Mouse (Mus musculus): ENCODE measurements around the gene Slc9a9. TPM values are rescaled to one million over a fixed set of nuclear protein-coding genes. Genes with fewer than 3 reads are reported as not detected.

Slc9a9 gene
- polyA plus RNA-seq, 1 experiment from 2014 or later, result 6.1 TPM

DNA sequence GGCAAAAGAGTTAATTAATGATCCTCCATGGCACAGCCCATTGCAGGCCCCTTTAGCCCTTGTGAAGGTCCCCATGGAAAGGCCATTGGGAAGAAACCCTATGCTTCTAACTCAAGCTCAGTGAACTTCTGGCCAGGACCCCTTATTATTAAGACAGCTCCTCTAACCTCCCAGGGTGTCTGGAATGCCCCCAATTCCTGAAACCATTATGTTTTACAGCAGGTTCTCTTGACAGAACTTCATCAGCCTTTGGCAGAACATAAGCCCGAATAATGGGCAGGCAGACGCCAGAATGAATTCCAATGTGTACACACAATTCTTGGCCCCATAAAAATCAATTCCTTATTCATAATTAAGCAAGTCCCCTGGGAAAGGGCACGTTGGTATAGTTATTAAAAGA, 256.1 kb downstream of the Slc9a9 start:
- H3K9me3 ChIP-seq, result peaks cover 3% of the 10 kb centered on the region; the same call in 1 of the 2 replicates
- H3K4me2 ChIP-seq (replicated peaks), result no peak overlapping the region
- no peak overlapping the region for H3K4me3 ChIP-seq (replicated peaks)
- H3K36me3 ChIP-seq, result no peaks in the 10 kb centered on the region
- H3K27ac ChIP-seq, result no peak overlapping the region
- ATAC-seq, result no peak
- no peak overlapping the region for H3K9ac ChIP-seq (replicated peaks)
- no peaks in the 10 kb centered on the region for H3K27me3 ChIP-seq
- H3K4me1 ChIP-seq (replicated peaks), result no peaks in the 10 kb centered on the region
- 62% methylated on average over 3 of the region's 3 CpGs for WGBS

DNA sequence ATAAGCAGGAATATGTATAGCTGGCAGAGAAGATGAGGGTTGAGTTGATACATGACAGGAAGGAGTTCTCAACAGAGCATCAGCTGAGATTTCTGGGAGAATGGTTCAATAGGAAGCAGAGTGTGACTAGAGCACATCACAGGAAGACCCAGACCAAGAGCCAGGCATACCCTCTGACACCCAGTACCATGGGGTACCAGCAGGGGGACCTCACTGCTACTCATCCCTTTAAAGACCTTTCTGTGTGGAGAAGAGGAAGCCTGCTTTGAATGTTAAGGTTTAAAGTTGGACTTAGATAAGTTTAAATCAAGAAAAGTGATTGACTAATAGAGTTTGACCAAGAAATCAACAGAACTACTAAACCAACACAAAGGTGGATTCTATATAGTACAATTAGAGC, 257.4 kb downstream of the Slc9a9 start:
- no peak overlapping the region for H3K4me2 ChIP-seq (replicated peaks)
- no peak for ATAC-seq
- no peaks in the 10 kb centered on the region for H3K27me3 ChIP-seq
- H3K36me3 ChIP-seq, result no peaks in the 10 kb centered on the region
- H3K9me3 ChIP-seq, result peaks cover 3% of the 10 kb centered on the region; the same call in 1 of the 2 replicates
- H3K4me1 ChIP-seq (replicated peaks), result no peaks in the 10 kb centered on the region
- H3K9ac ChIP-seq (replicated peaks), result no peak overlapping the region
- no peak overlapping the region for H3K4me3 ChIP-seq (replicated peaks)
- H3K27ac ChIP-seq, result no peak overlapping the region

DNA sequence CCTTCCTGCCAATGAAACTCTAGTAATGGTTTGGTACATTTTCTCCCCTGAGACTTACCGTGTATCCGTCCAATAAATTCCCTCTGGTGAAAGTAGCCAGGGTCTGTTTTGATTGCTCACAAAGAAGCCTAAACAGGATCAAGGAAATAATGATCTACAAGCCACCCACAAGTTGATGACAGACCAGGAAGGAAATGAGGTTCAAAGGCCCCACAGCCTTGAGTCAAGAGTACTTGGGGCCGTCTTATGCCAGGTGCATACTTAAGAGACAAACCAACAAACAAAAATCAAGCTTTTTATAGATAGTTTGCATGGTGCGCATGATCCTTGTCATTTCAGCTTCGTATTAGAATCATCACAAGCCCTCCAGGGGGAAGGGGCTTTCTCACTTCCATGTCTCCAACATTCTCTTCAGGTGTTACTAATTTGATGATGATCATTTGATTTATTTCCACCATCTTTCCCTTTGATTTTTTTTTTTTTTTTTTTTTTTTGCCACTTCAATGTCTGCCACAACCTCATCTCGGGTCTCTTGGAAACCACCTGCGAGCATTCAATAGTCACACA, 275.9 kb downstream of the Slc9a9 start:
- Histone ChIP-seq H3K27me3 (no peaks in the 10 kb centered on the region), H3K4me3 (replicated peaks) (no peak overlapping the region), H3K4me1 (replicated peaks) (no peaks in the 10 kb centered on the region), H3K4me2 (replicated peaks) (no peak overlapping the region), H3K36me3 (no peaks in the 10 kb centered on the region), H3K9ac (replicated peaks) (no peak overlapping the region), H3K9me3 (no peaks in the 10 kb centered on the region), H3K27ac (no peak overlapping the region)
- no peak for ATAC-seq
- WGBS, result 87% methylated on average over 7 of the region's 7 CpGs

DNA sequence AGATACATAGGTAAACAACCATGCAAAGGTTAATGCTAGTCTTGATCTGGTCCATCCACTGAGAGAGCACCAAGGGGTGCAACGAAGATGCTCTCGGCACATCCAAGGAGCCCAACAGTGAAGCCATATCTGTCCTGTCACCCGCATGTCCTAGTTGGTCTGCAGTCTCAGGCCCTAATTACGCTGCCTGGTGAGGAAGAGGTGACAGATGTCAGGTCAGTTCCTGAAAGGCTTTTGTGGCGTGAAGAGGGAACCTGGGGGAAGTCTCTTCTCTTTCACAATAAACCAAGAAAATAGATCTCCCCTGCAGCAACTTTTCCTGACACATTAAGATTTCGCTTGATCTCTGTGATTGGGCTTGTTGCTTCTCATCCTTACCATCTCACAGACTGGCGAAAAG, 277.5 kb downstream of the Slc9a9 start:
- H3K4me1 ChIP-seq (replicated peaks), result no peaks in the 10 kb centered on the region
- H3K9ac ChIP-seq (replicated peaks), result no peak overlapping the region
- no peak for ATAC-seq
- H3K4me3 ChIP-seq (replicated peaks), result no peak overlapping the region
- no peak overlapping the region for H3K27ac ChIP-seq
- no peaks in the 10 kb centered on the region for H3K27me3 ChIP-seq
- H3K36me3 ChIP-seq, result no peaks in the 10 kb centered on the region
- 0 out of 2 replicates have a peak, but pooled peaks cover 5% of the 10 kb centered on the region for H3K9me3 ChIP-seq
- no peak overlapping the region for H3K4me2 ChIP-seq (replicated peaks)
- WGBS, result 77% methylated on average over 7 of the region's 7 CpGs

DNA sequence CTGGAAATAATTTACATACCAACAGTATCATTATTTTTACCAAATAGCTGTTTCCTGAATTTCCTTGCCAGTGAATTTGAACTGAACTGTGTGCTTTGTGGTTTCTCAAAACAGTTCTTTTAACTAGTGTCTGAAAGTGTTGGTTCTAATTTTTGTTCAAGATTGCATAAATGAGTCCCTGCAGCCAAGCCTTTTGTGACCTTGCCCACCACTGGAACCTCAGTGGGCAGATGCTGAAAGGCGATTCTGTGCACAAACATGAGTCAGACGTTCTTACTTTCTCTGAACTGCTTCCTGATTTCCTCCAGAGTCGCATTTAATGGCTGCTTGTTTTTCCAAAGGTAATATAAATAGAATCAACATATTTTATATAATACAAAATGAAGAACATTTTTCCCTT, 281.0 kb downstream of the Slc9a9 start:
- Histone ChIP-seq H3K4me3 (replicated peaks) (no peak overlapping the region), H3K27ac (no peak overlapping the region), H3K9ac (replicated peaks) (no peak overlapping the region), H3K36me3 (no peaks in the 10 kb centered on the region), H3K4me1 (replicated peaks) (no peaks in the 10 kb centered on the region), H3K9me3 (0 out of 2 replicates have a peak, but pooled peaks cover 5% of the 10 kb centered on the region), H3K27me3 (no peaks in the 10 kb centered on the region), H3K4me2 (replicated peaks) (no peak overlapping the region)
- ATAC-seq, result no peak
- WGBS, result 74% methylated on average over 3 of the region's 3 CpGs

DNA sequence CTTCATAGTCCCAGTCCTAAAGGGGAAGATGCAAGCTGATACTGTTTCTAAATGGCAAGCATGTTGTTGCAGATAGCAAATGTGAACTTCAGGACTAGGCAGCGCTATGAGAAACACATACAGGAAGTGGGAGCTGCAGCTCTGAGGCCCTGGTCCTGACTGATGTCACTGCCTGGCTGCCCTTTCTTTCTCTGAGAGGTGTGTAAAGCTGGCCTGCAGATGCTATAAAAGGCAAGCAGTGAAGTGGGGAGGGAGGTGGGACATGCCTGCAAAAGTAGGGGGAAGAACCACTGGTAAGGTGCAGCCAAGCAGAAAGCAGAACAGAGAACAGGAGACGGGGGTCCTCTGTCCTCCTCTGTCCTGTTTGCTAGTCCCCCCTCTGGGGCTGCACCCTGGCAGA, 285.9 kb downstream of the Slc9a9 start:
- Histone ChIP-seq H3K36me3 (no peaks in the 10 kb centered on the region), H3K4me2 (replicated peaks) (no peak overlapping the region), H3K9ac (replicated peaks) (no peak overlapping the region), H3K4me3 (replicated peaks) (no peak overlapping the region), H3K4me1 (replicated peaks) (peaks cover 4% of the 10 kb centered on the region; the same call in 1 of the 2 replicates), H3K9me3 (0 out of 2 replicates have a peak, but pooled peaks cover 5% of the 10 kb centered on the region), H3K27me3 (no peaks in the 10 kb centered on the region), H3K27ac (no peak overlapping the region)
- WGBS, result 46% methylated on average over 2 of the region's 2 CpGs
- ATAC-seq, result no peak

DNA sequence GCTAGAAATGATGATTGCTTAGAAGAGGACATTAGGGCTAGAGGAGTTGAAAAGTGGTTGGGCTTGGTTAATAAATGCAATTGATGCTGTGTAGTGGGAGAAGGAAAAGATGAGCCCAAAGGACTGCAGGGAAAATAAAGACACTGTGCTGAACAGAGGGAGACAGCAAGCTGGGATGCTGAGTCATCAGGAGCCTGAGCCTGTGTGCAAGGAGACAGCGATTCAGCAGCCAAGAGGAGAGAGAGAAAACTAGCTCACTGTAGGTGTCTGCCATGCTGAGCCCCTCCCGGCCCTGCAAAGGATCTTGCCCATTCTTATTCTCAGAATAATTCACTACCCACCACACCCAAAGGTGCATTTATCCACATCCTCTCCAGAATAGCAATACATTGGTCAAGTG, 288.7 kb downstream of the Slc9a9 start:
- no peak overlapping the region for H3K4me2 ChIP-seq (replicated peaks)
- H3K27me3 ChIP-seq, result no peaks in the 10 kb centered on the region
- H3K9ac ChIP-seq (replicated peaks), result no peak overlapping the region
- ATAC-seq, result no peak
- no peaks in the 10 kb centered on the region for H3K9me3 ChIP-seq
- peaks cover 12% of the 10 kb centered on the region for H3K4me1 ChIP-seq (replicated peaks)
- no peaks in the 10 kb centered on the region for H3K36me3 ChIP-seq
- no peak overlapping the region for H3K4me3 ChIP-seq (replicated peaks)
- 57% methylated on average over 2 of the region's 2 CpGs for whole genome bisulfite sequencing
- no peak overlapping the region for H3K27ac ChIP-seq

DNA sequence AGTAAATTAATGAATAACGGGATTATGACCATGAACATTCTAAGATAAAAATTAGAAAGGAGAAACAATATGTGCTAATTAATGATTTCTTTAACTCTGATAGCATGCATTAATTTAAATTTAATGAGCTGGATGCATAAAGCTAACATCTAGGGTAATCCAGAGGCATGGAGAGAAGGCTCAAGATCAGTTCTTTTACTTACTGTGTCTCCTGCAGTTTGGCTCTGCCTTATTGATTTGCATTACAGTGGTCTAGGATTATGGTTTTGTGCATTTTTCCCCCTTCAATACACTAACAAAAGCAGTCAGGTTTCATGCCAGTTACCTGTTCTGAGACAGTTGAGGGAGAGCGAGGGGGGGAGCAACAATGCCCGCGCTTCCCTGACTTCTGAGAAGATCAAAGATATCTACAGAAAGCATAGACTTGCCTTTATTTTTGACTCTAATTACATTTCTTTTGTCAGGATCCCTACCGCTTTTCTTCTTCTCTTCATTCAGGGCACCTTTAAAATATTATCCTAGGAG, 298.9 kb downstream of the Slc9a9 start:
- no peak overlapping the region for H3K27ac ChIP-seq
- WGBS, result 46% methylated on average over 5 of the region's 5 CpGs
- H3K36me3 ChIP-seq, result no peaks in the 10 kb centered on the region
- ATAC-seq, result peak; percentile 71
- no peak overlapping the region for H3K4me3 ChIP-seq (replicated peaks)
- no peaks in the 10 kb centered on the region for H3K27me3 ChIP-seq
- H3K9me3 ChIP-seq, result peaks cover 6% of the 10 kb centered on the region; the same call in 1 of the 2 replicates
- H3K4me1 ChIP-seq (replicated peaks), result peaks cover 14% of the 10 kb centered on the region
- H3K4me2 ChIP-seq (replicated peaks), result no peak overlapping the region
- H3K9ac ChIP-seq (replicated peaks), result no peak overlapping the region

DNA sequence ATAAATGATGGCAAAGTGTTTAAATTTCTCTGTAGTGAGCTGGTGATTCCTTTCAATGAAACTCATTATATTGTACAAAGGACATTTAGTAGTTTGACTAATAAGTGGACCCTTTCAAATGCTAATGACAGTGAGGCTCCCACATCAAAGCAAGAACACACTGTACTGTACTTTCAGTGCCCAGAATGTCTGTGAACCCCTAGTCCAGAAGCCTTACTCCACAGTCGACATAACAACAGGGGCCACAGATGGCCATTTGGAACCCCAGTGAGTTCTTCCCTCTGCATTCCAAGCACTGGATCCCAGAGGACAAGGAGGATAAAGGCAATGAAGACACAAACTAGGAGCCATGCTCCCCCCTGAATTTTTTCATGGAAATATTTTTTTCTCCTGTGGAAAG, 299.4 kb downstream of the Slc9a9 start:
- H3K4me1 ChIP-seq (replicated peaks), result peaks cover 14% of the 10 kb centered on the region
- H3K36me3 ChIP-seq, result no peaks in the 10 kb centered on the region
- peak overlapping the region; percentile 47 for H3K27ac ChIP-seq
- H3K4me3 ChIP-seq (replicated peaks), result no peak overlapping the region
- H3K9me3 ChIP-seq, result peaks cover 6% of the 10 kb centered on the region; the same call in 1 of the 2 replicates
- 11% methylated on average over 1 of the region's 1 CpGs for WGBS
- no peak overlapping the region for H3K4me2 ChIP-seq (replicated peaks)
- peak; percentile 86 for ATAC-seq
- H3K9ac ChIP-seq (replicated peaks), result no peak overlapping the region
- H3K27me3 ChIP-seq, result no peaks in the 10 kb centered on the region

DNA sequence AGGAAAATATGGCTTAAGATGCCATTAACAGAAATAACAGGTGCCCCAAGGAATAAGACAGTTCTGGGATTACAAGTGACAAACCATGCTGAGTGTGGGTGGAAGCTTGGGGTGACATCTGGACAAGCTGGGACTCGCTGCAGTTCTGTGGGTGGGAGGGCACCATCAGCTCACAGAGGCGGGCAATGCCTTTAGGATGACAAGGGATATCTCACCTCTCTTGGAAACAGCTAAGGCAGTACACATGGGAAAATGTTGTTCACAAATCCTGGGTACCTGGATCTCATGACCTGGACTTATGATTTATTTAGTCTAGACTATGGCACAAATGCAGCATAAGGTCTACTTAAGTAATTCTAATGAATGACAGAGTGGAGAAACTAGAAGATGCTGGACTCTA, 302.3 kb downstream of the Slc9a9 start:
- Histone ChIP-seq H3K4me2 (replicated peaks) (no peak overlapping the region), H3K9ac (replicated peaks) (no peak overlapping the region), H3K27me3 (no peaks in the 10 kb centered on the region), H3K4me3 (replicated peaks) (no peak overlapping the region), H3K9me3 (no peaks in the 10 kb centered on the region), H3K27ac (no peak overlapping the region), H3K36me3 (no peaks in the 10 kb centered on the region), H3K4me1 (replicated peaks) (peaks cover 14% of the 10 kb centered on the region)
- ATAC-seq, result no peak
- 77% methylated on average over 2 of the region's 2 CpGs for WGBS

DNA sequence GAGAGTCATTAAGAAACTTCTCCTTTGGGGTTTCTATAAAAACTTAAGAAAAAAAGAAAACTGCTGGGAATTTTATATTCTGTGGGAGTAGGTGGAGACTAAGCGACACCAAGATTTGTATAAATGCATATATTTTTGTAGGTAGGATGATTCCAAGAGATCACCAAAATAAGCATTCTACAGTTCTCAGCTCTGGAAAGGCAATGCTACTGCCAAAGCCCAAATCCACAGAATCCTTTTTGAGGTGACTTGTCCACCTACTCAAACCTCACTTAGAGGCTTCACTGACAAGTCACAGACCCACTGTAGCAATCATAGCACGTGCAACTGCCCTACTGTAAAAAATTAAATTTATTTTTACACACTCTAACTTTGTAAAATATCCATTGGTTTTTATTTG, 303.0 kb downstream of the Slc9a9 start:
- H3K4me2 ChIP-seq (replicated peaks), result no peak overlapping the region
- H3K4me3 ChIP-seq (replicated peaks), result no peak overlapping the region
- no peaks in the 10 kb centered on the region for H3K36me3 ChIP-seq
- H3K9ac ChIP-seq (replicated peaks), result no peak overlapping the region
- ATAC-seq, result no peak
- no peak overlapping the region for H3K27ac ChIP-seq
- WGBS, result 88% methylated on average over 2 of the region's 2 CpGs
- H3K27me3 ChIP-seq, result no peaks in the 10 kb centered on the region
- no peaks in the 10 kb centered on the region for H3K9me3 ChIP-seq
- H3K4me1 ChIP-seq (replicated peaks), result peaks cover 14% of the 10 kb centered on the region

DNA sequence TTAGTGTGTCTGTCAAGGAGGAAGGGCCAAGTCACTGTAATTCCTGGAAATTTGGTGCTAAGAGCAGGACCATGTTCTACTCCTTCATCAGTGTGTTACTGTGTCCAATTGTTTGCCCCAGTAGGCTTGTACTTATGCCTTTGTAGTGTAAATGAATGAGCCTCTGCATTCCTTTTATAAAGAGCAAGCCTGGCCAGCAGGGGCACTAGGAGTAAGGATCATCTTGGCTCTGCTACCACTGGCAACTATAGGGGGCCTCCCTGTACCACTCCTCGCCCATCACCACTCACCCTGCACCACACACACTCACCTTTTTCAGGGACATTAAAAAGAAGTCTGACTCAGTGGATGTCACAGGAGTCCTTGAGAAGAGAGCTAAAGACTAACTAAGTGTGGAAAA, 306.5 kb downstream of the Slc9a9 start:
- no peak for ATAC-seq
- 70% methylated on average over 1 of the region's 1 CpGs for WGBS
- no peaks in the 10 kb centered on the region for H3K4me1 ChIP-seq (replicated peaks)
- H3K36me3 ChIP-seq, result no peaks in the 10 kb centered on the region
- H3K27ac ChIP-seq, result no peak overlapping the region
- no peaks in the 10 kb centered on the region for H3K27me3 ChIP-seq
- H3K9ac ChIP-seq (replicated peaks), result no peak overlapping the region
- H3K4me2 ChIP-seq (replicated peaks), result no peak overlapping the region
- no peaks in the 10 kb centered on the region for H3K9me3 ChIP-seq
- H3K4me3 ChIP-seq (replicated peaks), result no peak overlapping the region

DNA sequence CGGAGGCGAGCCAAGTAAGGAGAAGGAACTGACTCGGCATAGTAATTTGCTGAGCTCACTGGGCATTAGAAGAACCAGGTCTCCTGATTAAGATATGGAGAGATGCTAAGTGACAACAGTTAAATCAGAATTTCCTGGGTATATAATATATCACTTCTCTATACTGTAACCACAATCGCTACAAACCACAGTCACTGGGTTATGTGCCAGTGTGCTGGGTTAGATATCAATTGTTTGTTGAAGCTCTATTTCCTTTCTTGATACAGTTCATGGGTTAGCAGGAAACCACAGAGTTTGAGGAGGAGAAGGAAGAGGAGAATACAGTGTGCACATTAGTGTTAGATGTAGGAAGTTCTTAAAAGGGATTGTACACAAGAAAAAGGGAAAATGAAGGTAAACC, 323.9 kb downstream of the Slc9a9 start:
- no peaks in the 10 kb centered on the region for H3K27me3 ChIP-seq
- H3K36me3 ChIP-seq, result no peaks in the 10 kb centered on the region
- no peak for ATAC-seq
- 96% methylated on average over 4 of the region's 4 CpGs for WGBS
- 0 out of 2 replicates have a peak, but pooled peaks cover 5% of the 10 kb centered on the region for H3K4me1 ChIP-seq (replicated peaks)
- no peak overlapping the region for H3K4me3 ChIP-seq (replicated peaks)
- no peak overlapping the region for H3K9ac ChIP-seq (replicated peaks)
- H3K27ac ChIP-seq, result no peak overlapping the region
- no peak overlapping the region for H3K4me2 ChIP-seq (replicated peaks)
- no peaks in the 10 kb centered on the region for H3K9me3 ChIP-seq
